Mouse (Mus musculus) thymus, postnatal 36 days (tissue): ENCODE data around the gene Anapc2.
"Not testable (repeated sequence)": the region's sequence is repeated elsewhere in the genome, so short reads cannot be mapped to it uniquely, and the experiment has no call there.

ENCODE experiments used
- DNase-seq, 2 experiments: peaks; one replicate each; pipeline ENCODE4 v3.0.0; 2022; ENCODE audit warnings: mixed read lengths in 2 of 2

The Anapc2 gene

GRCm38 (mm10) chr2:25241438-25241775 lies 30.9 kb upstream of the Anapc2 start:
- DNase-seq: no peak

GRCm38 (mm10) chr2:25242101-25242506 lies 30.2 kb upstream of the Anapc2 start, which contains the start of the genes Rnf208 and Cysrt1:
Gene Rnf208 (plus strand): TSS chr2:25242255.
Gene Cysrt1 (minus strand): TSS chr2:25242452.
- peak; percentile 13 to 39 for DNase-seq

- no peak for DNase-seq
These were observed 28.9 kb upstream of the Anapc2 start for GRCm38 (mm10) chr2:25243342-25243741.

- no peak for DNase-seq
These were observed 28.1 kb upstream of the Anapc2 start for GRCm38 (mm10) chr2:25244144-25244543.

- no peak for DNase-seq
These were observed 25.9 kb upstream of the Anapc2 start, which contains the start of gene AL732309.1 for GRCm38 (mm10) chr2:25246183-25247072. Gene AL732309.1 (minus strand): TSS chr2:25246863.

- peak; percentile 28 to 30 for DNase-seq
These were observed 19.9 kb upstream of the Anapc2 start for GRCm38 (mm10) chr2:25252331-25252730.

GRCm38 (mm10) chr2:25255284-25255779 lies 16.9 kb upstream of the Anapc2 start, which contains the start of gene Tmem203:
Gene Tmem203 (plus strand): TSS chr2:25255439.
- peak; percentile 82 for DNase-seq

- peak; percentile 61 to 65 for DNase-seq
These were observed 15.7 kb upstream of the Anapc2 start for GRCm38 (mm10) chr2:25256443-25257109.

- not testable (repeated sequence) for DNase-seq
These were observed 15.0 kb upstream of the Anapc2 start for GRCm38 (mm10) chr2:25257250-25257649.

GRCm38 (mm10) chr2:25258887-25259286 lies 13.4 kb upstream of the Anapc2 start:
- DNase-seq: no peak

- no peak for DNase-seq
These were observed 10.4 kb upstream of the Anapc2 start for GRCm38 (mm10) chr2:25261870-25262269.

GRCm38 (mm10) chr2:25262291-25262767 lies 9.9 kb upstream of the Anapc2 start, which contains the start of gene Tprn:
Gene Tprn (plus strand): TSS chr2:25262618.
- DNase-seq: peak; percentile 93 to 96

GRCm38 (mm10) chr2:25262795-25263622 lies 9.3 kb upstream of the Anapc2 start:
- DNase-seq: peak; percentile 54 to 69

GRCm38 (mm10) chr2:25263623-25264285 lies 8.5 kb upstream of the Anapc2 start:
- DNase-seq: no peak

GRCm38 (mm10) chr2:25264286-25264660 lies 8.0 kb upstream of the Anapc2 start:
- DNase-seq: no peak

GRCm38 (mm10) chr2:25264851-25265250 lies 7.4 kb upstream of the Anapc2 start:
- no peak for DNase-seq

- no peak for DNase-seq
These were observed 6.2 kb upstream of the Anapc2 start for GRCm38 (mm10) chr2:25265897-25266656.

- DNase-seq: no peak
These were observed 5.6 kb upstream of the Anapc2 start for GRCm38 (mm10) chr2:25266720-25267119.

GRCm38 (mm10) chr2:25267241-25267640 lies 5.0 kb upstream of the Anapc2 start:
- no peak for DNase-seq

GRCm38 (mm10) chr2:25267746-25268309 lies 4.5 kb upstream of the Anapc2 start:
- DNase-seq: no peak

GRCm38 (mm10) chr2:25272515-25272914 lies 237 bp downstream of the Anapc2 start:
- DNase-seq: no peak
